Mouse (Mus musculus) mouse trophoblast stem cell (cell line): ENCODE data around the gene Setx.

Experiments
- in situ Hi-C, 2 experiments: fragments of 300-500 bp; cut with MseI, MboI; formaldehyde crosslinking; loops; 2 replicates in 1 of 2; 3 replicates in 1 of 2; pipeline ENCODE4 v1.15.1; 2025

The Setx gene

GRCm38 (mm10) chr2:29217042-29217441 lies 93.1 kb downstream of the Setx start:
- in situ Hi-C loops: no loop called here

GRCm38 (mm10) chr2:29217897-29218296 lies 93.9 kb downstream of the Setx start:
- in situ Hi-C loops: no loop called here

- in situ Hi-C loops: no loop called here
Observed at GRCm38 (mm10) chr2:29218831-29219230, 94.8 kb downstream of the Setx start.

GRCm38 (mm10) chr2:29222302-29222701 lies 98.3 kb downstream of the Setx start:
- in situ Hi-C loops: no loop called here

- in situ Hi-C loops: no loop called here
Observed at GRCm38 (mm10) chr2:29223591-29224262, 99.7 kb downstream of the Setx start.

GRCm38 (mm10) chr2:29226671-29227070 lies 102.7 kb downstream of the Setx start:
- in situ Hi-C loops: no loop called here

GRCm38 (mm10) chr2:29230191-29230835 lies 106.3 kb downstream of the Setx start:
- in situ Hi-C loops: no loop called here
